Mouse (Mus musculus) spleen, postnatal 14 days (tissue): ENCODE results near the gene Zdhhc5.

Source experiments
- DNase-seq, 2 experiments: peaks; one replicate each; pipeline ENCODE4 v3.0.0; 2021 to 2022; ENCODE audit warnings: low spot score in 2 of 2

Zdhhc5 gene

GRCm38 (mm10) chr2:84714811-84715561, at the start of gene Zdhhc5:
Gene Zdhhc5 (minus strand): TSS chr2:84715180.
- peak; percentile 97 to 99 for DNase-seq

- no peak for DNase-seq
Observed at GRCm38 (mm10) chr2:84762818-84763217, 47.8 kb upstream of the Zdhhc5 start.

DNA sequence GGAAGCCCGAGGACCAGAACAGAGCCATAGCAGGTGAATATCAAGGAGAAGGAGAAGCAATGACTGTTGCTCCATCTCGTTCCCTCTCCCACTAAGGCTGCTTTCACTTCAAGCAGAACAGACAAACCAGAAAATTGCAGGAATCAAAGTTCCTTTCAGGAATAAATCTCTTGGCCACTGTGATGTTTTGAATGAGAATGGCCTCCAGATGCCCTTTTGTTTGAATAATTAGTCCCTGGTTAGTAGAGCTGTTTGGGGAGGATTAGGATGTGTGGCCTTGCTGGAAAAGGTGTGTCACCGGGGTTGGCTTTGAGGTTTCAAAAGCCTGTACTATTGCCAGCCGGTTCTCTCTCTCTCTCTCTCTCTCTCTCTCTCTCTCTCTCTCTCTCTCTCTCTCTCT, 47.3 kb upstream of the Zdhhc5 start:
- DNase-seq, result no peak

DNA sequence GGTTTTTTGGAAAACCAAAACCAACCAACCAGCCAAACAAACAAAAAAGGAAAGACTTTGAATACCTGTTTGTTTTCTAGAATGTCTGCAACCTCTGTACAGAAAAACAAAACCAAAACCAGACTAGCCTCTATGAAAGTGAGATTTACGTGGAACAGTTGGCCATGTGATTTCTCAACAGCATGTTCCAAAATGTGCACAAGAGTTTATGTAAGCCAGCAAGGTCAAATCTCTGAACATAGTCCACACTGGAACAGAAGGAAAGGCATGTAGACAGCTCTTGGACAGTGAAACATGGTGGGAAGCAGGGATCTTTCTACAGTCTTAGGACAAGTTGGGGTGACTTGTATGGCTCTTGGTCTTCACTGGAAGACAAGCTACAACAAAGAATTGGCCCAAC, 46.9 kb upstream of the Zdhhc5 start:
- no peak for DNase-seq

- DNase-seq, result no peak
Observed at GRCm38 (mm10) chr2:84761309-84761708, 46.3 kb upstream of the Zdhhc5 start.

DNA sequence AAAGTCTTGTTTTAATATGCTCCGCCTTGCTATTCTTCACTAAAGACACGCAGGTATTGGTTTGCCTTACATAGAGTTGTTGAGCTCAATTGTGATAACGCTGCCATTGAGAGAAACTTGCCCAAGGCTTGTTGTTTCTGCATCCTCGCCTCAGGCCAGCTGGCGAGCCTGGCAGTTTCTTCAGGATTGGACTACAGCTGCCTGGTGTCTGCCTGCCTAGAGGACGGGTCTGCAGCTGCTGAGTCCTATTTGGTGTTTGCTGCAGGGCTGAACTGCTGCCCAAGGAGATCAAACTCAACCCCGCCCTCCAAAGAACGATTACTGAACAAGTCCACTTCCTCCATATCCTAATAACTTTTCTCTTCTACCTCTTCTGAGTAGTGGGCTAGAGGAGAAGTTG, 45.8 kb upstream of the Zdhhc5 start:
- no peak for DNase-seq

DNA sequence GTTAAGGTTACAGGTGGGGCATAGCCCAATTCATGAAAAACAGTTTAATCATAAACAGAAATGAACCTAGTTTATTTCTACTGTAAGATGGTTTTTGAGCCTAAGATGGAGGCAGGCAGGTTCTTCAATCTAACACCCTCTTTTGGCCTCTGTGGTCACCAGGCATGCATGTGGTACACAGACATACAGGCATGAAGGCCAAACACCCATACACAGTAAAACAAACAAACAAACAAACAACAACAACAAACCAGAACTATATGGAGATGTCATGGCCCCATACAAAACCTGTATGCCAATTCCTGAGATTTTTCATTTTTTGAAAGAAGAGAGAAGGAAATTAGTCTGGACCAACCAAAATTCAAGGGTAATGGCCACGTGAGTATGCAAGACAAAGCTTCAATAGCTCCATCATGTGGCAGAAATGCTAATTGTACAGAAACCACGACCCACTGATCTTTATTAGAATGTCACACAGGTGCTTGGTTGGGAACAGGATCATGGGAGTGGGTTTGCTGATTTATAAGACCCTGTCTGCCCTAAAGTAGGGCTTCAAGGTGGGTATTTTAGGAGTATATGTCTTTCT, 43.7 kb upstream of the Zdhhc5 start:
- no peak for DNase-seq

GRCm38 (mm10) chr2:84757026-84757682, 42.2 kb upstream of the Zdhhc5 start:
- DNase-seq, result no peak

DNA sequence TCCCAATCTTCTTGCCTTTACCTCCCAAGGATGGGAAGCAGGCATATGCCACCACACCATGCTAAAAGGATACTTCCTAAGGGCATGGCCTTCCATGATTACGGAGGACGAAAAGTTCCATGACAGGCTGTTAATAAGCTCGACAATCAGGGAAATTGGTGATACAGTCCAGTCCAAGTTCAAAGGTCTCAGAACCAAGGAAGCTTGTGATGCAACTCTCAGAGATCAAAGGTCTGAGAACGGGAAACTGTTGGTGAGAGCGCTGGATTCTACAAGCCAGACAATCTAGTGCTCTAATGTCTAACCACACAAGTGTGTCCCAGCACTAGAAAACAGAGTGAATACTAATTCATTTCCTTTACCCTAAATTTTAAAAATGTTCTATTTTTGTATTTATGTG, 41.3 kb upstream of the Zdhhc5 start:
- no peak for DNase-seq

DNA sequence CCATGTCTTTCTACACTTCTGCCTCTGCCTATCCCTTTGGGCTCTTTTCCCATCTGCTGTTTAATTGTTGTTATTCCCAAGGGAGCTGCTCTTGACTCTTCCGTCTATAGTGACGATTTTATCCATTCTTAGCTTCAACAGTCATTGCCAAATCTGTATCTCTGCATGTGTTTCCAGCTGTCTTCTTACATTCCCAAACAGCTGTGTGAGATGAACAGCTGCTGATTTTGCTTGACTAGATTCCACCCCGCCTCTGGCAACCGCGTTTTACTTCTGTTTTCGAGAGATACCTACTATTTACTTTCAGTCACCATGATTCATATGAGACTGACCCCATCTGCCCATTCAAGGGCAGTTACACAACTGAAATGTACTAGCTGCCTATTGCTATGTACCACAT, 35.1 kb upstream of the Zdhhc5 start:
- DNase-seq, result no peak

- DNase-seq, result no peak
Observed at GRCm38 (mm10) chr2:84744126-84744525, 29.1 kb upstream of the Zdhhc5 start.

GRCm38 (mm10) chr2:84743561-84743960, 28.6 kb upstream of the Zdhhc5 start, which contains the start of gene Gm19426:
Gene Gm19426 (minus strand): TSS chr2:84743655.
- no peak for DNase-seq

GRCm38 (mm10) chr2:84742451-84743283, 27.7 kb upstream of the Zdhhc5 start:
- DNase-seq, result peak in 1 of 2 experiments; percentile 10

GRCm38 (mm10) chr2:84741841-84742450, 27.0 kb upstream of the Zdhhc5 start:
- no peak for DNase-seq

GRCm38 (mm10) chr2:84740608-84741333, 25.8 kb upstream of the Zdhhc5 start:
- no peak for DNase-seq

DNA sequence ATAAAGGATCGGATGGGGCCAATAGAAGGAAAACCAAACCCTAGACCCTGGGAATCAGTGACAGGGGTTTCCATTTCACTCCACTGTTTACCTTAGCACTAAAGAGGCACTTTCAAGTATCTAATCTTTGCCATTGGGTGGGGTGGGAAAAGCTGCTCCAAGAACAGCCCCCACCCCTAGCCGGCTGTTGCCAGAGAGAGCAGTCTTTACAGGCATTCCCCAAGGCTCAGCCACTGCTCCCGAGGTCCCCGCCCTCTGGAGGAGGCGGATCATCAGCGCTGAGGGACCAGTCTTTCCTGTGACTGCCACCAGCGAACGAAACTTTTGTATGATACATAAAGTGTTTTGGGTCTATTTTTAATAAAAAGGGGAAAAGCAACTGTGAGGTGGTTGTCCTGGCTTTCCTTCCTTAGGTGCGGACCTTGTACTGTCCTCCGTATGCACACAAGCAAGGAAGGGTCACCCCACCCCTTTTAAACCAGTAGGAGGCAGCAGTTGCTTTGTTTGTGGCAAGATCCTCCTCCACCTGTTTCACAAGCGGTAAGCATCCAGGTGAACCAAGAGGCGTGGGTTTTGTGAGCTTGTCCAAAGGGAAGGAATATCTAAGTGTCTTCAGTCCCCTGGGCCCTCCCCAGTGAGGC, 23.4 kb upstream of the Zdhhc5 start:
- peak in 1 of 2 experiments; percentile 9 for DNase-seq

- no peak for DNase-seq
Observed at GRCm38 (mm10) chr2:84737451-84737925, 22.5 kb upstream of the Zdhhc5 start.

DNA sequence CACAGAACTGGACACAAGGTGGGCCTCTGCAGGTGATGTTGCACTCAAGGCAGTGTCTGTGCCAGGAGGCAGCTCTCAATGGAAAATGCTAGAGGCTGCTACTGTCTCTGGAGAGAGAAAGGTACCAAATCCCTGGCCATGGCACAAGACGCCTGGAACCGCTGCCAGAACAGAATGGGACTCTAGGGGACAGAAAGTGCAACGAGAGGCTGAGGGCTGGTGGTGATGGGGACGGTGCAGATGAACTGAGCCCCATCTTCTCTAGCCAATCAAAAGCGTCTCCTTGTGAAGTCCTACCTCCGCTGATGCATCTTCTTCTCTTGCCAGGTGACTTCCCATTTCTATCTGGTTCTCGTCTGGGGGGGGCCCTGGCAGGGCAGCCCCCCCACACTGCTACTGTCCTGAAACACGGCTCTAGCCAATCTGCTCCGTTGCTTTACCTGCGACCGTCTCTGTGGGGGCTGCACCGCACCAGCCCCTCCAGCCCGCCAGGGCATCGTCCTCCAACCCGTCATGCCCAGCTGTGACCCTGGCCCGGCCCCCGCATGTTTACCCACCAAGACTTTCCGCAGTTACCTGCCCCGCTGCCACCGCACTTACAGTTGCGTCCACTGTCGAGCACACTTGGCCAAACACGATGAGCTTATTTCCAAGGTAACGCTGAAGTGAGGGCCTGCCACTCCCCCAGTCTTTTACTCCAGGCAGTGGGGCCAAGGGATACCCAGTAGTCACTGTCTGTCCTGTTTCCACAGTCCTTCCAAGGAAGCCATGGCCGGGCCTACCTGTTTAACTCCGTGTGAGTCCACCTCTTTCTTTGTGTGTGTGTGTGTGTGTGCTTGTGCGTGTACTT, 21.6 kb upstream of the Zdhhc5 start:
- peak in 1 of 2 experiments; percentile 12 for DNase-seq

- peak; percentile 53 to 59 for DNase-seq
Observed at GRCm38 (mm10) chr2:84735346-84735920, 20.5 kb upstream of the Zdhhc5 start.
